Mouse (Mus musculus) 416B (cell line): ENCODE measurements at regions not wholly inside any gene's neighbourhood (a gene's known extent, or its start where the extent isn't known, plus 50 kb on each side); places are given as distances from the start of the nearest gene placed in this dataset.
A peak's percentile ranks its signal among the peaks of the same experiment; 100 is the strongest.
"Not testable (repeated sequence)": the region's sequence is repeated elsewhere in the genome, so short reads cannot be mapped to it uniquely, and the experiment has no call there.

Experiments used
- DNase-seq: peaks from one replicate; pipeline ENCODE4 v3.0.0; 2011; ENCODE audit warnings: low read depth

GRCm38 (mm10) chr5:75407686-75408085 is 167.0 kb upstream of the Kit start:
- DNase-seq, result no peak

DNA sequence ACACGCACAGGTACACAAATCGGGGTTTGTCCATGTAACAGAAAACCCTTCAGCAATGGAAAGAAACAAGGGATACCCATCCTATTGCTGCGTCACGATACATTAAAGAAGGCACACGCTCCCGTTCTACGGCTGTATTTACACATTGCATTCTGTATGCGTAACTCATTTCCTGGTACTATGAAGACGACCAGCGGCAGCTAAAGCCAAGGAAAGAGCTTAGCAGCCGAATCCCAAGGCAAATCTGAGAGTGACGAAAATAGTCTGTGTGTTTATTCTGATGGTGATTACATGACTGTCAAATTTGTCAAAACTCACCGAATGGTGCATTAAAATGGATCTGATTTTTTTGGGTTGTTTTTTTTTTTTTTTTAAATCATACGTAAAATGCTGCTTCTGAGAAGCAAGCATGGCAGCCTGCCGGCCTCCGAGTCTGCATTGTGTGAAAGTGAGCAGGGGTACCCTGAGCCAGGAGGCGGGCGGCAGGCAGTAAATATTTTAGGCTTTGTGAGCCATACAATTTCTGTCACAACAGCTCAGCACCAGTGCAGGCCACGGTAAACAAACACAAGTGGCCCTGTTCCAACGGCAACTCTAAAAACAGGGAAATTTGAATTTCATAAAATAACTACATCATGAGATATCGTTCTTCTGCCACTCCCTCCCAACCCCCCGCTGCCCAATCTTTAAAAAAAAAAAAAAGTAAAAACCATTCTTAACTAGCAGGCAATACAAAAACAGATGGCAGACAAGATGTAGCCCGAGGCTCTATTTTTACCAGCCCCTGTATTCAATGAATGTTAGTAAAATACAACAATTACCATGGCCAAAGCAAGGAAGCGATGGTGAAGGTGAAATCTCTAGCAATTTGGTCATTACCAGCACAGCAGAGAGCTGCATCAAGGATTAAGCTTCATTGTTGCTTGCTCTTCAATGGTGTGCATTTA is 164.2 kb upstream of the Kit start:
- DNase-seq, result no peak

DNA sequence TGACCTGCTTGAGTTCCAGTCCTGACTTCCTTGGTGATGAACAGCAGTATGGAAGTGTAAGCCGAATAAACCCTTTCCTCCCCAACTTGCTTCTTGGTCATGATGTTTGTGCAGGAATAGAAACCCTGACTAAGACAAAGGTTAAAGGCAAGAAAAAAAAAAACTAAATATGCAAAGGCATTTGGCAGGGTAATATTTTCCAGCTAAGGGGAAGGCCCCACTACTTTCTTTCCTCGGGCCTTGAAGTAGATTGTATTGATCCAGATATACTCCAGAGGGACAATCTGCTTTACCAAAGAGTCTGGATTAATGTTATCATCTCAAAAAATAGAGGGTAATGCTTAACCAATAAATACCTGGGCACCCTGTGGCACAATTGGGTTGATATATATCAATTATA is 155.4 kb upstream of the Kit start:
- not testable (repeated sequence) for DNase-seq

GRCm38 (mm10) chr5:75432885-75433284 is 141.8 kb upstream of the Kit start:
- DNase-seq, result peak; percentile 3

DNA sequence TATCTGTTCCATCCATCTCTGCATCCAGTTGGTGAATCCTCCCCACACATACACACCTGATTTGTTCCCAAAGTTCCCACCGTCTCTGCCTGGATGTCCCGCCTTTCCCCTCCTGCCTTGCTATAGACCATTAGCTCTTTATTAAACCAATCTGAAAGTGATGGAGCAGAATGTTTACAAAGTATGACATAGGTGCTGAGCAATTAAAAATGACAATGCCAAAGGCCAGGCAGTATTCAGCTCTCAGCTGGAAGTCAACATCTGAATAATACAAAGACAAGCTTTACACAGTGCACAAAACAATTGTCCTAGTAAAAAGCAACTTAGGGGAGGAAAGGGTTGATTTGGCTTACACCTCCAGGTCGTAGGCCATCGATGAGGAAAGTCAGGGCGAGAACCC is 136.8 kb upstream of the Kit start:
- no peak for DNase-seq

- no peak for DNase-seq
These were observed 130.6 kb upstream of the Kit start for GRCm38 (mm10) chr5:75444024-75444604.

DNA sequence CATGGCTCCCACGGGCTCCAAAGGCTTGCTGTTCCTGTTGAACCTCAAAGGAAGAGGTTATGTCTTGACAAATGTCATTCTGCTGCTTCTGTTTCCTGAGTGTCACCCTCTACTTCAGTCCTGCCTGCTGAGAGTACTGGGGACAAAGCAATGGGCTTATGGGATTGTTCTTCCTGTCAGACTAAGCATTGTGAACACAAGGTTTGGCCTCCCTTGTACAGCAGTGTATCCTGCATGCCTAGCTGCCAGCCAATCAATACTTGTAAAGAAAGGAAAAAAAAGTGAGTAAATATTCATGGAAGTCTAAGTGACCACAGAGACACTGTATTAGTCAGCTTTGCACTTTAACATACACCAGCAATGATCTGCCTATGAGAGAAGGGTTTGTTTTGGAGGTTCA is 128.3 kb upstream of the Kit start:
- DNase-seq, result no peak

DNA sequence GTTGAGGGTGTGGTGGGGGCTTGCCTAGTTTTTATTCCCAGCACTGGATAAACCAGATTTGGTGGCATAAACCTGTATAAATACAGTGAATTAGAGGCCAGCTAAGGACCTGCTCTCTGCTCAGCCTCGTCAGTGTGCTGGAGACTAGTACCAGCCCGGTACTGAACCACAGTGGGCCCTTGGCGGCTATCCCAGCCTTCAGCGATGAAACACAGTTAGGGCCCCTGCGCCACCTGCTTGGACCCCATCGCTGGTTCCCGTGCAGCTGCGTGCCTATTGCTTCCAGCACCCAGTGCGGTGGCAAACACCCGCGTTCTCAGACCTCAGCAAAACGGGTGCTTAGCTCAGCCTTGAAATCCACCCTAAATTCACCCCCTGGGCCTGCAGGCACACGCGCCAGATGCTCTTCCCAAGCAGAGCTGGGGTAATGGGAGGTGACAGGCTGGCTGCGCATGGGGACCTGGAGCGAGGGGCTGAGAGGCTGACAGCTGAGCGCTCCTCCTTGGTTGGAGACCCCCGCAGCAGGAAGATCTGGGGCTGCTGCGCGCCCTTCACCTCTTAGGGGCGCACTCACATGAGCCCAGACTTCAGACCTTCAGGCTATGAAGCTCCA is 124.7 kb upstream of the Kit start:
- DNase-seq, result no peak

GRCm38 (mm10) chr5:75450564-75450963 is 124.2 kb upstream of the Kit start:
- no peak for DNase-seq

DNA sequence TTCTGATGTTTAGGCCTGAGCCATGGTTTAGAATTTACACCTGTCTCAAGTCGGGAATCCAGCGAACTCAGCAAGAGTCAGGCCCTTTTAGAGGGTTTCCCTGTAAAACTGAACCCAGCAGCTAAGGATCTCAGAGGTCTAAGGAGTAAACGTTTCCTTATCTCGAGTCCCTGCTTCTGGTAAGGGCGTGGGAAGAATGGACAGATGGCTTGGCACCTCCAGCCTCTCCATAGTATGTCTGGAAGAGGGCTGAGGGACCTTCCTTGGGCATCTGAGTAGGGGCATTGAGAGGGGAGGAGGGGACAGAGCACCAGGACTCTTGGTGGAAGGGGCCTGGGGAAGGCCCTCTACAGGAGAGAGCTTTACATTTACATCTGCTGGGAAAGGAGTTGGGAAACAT is 123.6 kb upstream of the Kit start:
- DNase-seq, result no peak

DNA sequence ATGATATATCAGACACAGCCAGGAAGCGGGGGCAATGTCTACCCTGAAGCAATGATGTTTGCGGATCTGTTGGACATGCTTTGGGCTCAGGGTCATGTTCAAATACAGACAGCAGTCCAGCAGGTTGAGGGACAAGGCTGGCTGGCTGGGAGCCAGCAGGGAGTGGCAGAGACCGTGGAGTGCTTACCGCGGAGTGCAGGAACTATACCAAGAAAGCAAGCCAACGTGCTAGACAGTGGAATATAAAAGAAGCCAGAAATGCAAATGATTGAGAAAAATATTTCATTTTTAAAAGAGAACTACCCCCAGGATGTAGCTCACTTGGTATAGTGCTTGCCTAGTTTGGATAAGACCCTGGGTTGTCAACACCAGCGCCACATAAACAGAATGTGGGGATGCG is 123.0 kb upstream of the Kit start:
- peak; percentile 17 for DNase-seq

DNA sequence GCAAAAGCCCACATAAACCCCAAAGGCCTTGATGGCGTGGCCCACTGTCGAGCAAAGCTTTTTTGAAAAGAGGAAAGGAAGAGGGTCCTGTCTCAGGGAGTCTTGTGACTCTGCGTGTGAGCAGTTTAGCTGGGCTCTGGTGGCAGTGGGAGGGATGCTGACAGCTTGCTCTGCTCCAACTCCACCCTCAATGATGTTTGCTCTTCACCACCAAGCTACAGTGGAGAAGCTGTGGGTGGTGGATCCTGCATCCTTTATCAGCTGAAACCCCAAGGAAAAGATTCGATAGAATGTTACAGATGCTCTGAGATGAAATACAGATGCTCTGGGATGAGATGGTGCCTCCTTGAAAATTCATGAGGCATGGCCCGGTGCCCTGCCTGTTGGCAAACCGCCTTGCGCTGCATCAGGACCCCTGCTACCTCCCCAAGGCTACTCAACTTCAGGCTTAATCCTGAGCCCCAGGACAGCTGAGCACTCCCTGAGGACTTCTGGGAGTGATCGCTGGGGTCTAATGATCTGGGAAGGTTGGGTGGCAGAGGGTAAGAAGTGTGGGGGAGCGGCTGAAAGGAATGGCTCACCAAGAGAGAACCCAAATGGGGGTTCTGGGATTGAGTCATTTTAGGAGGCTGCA is 120.8 kb upstream of the Kit start:
- DNase-seq, result no peak

DNA sequence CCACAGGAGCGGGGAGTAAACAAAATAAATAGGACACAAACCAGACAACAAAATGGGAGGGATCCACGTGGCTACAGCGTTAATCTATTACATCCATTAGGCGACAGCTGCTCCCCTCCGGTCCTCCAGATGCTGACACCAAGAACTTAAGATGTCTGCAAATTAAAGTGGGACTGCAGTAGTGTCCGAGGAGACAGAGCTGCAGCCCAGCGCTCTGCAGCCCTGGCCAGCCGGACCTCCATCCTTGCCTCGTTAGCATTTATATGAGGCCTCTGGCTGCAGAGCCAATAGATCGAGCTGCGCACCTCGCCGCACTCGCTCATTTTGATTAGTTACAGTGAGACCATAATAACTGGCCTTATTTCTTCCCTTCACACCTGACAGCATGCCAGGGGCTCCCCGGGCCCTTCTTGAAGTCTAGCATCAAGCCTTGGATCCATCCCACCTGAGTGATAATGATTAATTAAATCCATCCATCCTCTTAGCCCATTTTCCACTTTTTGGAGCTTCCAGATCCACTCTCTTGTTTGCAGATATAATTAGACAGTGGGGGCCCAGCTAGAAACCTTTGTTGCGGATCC is 119.7 kb upstream of the Kit start:
- DNase-seq, result no peak

DNA sequence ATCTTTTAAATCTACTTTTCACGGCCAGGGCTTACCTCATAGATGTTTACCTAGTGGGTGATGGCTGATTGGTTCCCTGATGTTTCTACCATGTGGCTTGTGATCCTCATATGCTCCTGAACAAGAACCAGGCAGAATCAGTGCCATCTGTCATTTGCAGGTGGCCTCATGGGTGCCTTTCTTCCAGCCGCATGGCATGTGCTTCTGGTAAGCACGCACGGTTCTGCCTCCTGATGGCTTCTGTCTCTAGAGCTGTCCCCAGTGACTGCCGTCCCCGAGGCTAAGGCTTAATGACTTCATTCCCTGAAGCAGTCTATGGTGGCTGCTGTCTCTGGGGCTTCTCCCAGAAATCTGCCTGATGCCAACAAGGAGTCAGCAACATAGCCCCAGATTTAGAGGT is 117.3 kb upstream of the Kit start:
- no peak for DNase-seq

- no peak for DNase-seq
These were observed 116.4 kb upstream of the Kit start for GRCm38 (mm10) chr5:75458317-75458716.

DNA sequence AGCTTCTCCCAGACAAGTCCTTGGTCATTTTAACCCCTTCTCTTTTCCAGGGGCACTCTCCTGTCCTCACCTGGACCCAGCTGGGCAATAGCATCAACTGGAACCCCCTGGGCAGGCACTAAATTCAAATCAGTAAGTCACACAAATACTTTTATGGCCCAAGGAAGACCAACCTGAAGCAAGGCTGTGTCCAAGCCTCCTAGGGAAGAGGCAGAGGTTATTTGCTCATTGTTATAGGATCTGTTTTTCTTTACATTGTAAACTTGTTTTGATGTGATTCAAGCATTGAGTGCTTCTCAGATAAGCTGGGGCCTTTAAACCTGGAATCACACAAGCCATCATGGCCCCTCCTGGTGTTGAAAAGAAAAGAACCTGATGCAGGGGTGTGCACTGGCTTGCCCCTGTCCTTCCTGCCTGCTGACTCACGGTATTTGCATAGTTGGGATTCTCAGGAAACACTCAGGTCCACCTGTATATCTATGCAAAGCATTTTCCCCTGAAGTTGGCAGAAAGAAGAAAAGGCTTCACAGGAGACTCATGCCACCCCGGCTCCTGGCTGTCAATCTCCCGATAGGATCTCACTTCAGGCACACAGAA is 114.9 kb upstream of the Kit start:
- DNase-seq, result no peak

GRCm38 (mm10) chr5:75460414-75461025 is 114.2 kb upstream of the Kit start:
- DNase-seq, result peak; percentile 25

DNA sequence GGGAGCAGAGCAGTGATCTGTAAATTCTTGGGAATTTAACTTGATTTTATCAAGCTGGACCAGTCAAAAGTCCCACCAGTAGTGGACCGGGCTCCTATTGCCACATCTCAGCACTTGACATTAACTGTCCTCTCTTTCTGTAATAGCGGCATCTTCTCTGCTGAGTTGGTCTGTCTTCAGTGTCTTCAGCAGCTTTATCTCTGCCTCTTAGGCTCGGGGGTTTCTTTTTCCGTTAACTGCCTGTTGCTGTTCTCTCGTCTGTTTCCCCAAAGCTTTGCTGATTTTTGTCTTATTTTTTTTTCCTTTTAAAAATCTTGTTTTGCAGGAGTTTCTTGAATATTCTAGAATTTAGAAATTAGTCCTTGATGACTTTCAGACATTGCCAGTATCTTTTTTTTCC is 113.3 kb upstream of the Kit start:
- DNase-seq, result no peak

GRCm38 (mm10) chr5:75463591-75463990 is 111.1 kb upstream of the Kit start:
- no peak for DNase-seq

GRCm38 (mm10) chr5:75465701-75466100 is 109.0 kb upstream of the Kit start:
- DNase-seq, result peak; percentile 82

DNA sequence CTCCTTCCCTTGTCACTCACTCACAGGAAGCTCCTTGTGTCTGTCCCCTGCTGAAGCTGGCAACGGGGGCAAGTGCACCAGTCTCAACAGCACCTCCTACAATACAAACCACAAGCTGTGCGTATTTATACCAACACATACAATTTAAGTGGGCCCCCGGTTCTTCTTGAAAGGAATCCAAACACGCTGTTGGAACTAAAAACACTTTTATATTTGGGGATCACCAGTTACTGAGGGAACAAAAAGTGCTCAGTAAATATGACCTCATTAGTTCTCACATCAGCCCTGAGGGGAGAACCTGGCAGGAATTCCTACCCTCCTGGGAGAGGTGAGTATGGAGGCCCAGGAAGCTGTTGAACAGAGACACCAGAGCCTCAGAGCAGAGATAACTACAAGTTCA is 107.8 kb upstream of the Kit start:
- DNase-seq, result peak; percentile 24

DNA sequence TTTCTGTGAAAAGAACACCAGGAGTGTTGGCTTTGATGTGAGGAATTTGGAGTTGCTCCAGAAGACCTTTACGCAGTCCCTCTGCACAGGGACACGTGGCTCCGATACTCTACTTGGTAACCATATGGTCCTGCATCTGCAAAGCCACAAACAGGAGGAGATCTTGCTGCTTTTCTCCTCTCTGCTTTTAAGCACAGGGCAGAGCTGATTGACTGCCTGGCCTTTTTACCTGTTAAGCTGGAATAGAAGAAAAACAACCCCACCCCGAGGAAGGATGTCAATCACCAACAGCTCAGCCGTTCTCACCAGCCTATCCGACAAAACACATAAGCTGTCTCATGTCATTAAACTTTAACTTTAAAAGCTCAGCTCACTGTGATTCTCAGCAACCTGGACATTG is 106.8 kb upstream of the Kit start:
- no peak for DNase-seq
